Mouse (Mus musculus): ENCODE data around the gene Olfr433. TPM values are rescaled to one million over a fixed set of nuclear protein-coding genes. Genes with fewer than 3 reads are reported as not detected.
"Not testable (repeated sequence)": the region's sequence is repeated elsewhere in the genome, so short reads cannot be mapped to it uniquely, and the experiment has no call there.

The Olfr433 gene
- polyA plus RNA-seq (2011; ENCODE audit: insufficient read length, low read depth, missing spikeins), result not detected in 2 replicates

DNA sequence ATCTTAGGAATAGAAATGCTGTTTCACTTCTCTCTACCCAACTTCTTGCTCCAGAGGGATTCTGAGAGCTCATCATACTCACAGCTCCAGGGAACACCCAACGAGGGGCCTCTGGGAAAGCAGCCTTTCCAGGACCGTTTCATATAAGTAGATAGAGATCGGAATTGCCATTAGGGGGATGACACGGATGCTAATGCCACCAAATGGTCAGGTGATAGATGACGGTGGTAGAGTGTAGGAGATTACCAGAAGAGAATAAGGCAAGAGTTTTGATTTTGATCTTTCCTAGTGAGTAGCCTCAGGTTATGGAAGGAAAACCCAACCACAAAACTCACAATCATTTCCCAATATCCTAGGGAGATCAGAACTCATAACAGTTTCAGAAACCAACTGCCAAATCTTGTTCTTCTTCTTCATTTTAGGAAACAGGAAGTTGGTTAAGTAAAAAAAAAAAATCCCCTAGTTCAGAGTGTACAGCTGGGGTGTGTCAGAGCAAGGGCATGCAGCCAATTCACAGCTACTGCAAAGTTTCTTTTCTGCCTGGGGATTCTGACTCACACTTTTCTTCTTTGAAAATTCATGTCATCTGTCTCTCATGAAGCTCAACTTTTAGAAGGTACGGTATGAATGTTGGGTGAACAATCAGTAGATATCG lies at the start of gene Olfr433:
Gene Olfr433 (plus strand): TSS at position 183 of the 655 bp plus-strand sequence.
- Histone ChIP-seq H3K27ac (ENCODE audit: insufficient read depth, low read length) (peak within 1 kb of the TSS; percentile 80), H3K4me1 (ENCODE audit: control insufficient read depth, insufficient read depth, low read length) (peaks cover 2% of the 10 kb centered on the region; the same call in 1 of the 2 replicates), H3K4me3 (ENCODE audit: insufficient read depth, low read length) (no peak within 1 kb of the TSS)
- TF ChIP-seq POLR2A (IDR thresholded peaks at IDR 0.05; ENCODE audit: low read depth, low read length) (no peak), CTCF (IDR thresholded peaks at IDR 0.05; ENCODE audit: borderline replicate concordance, insufficient read depth, low read length) (no peak)

DNA sequence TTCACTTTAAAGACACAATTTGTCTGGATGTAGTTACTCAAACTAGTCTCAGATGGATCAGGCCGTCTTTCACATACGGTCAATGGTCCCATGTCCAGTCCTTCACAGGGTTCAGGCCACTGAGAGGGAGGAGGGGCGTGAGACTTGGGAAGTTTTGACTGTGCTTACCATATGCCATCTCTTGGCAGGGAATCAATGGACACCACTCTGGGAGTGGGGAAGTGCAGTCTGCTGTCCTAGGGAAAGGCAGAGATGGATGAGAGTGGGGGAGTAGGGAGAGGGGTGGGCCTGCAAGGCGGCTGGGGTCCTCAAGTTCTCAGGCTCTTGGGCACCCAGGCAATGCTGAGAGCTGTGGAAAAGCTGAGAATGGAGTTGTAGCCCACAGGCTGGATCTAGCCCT lies 45.5 kb upstream of the Olfr433 start:
- H3K4me3 ChIP-seq (ENCODE audit: insufficient read depth, low read length), result no peak overlapping the region
- no peak overlapping the region for H3K27ac ChIP-seq (ENCODE audit: insufficient read depth, low read length)
- no peaks in the 10 kb centered on the region for H3K4me1 ChIP-seq (ENCODE audit: control insufficient read depth, insufficient read depth, low read length)
- TF ChIP-seq CTCF (IDR thresholded peaks at IDR 0.05; ENCODE audit: borderline replicate concordance, insufficient read depth, low read length) (no peak), POLR2A (IDR thresholded peaks at IDR 0.05; ENCODE audit: low read depth, low read length) (no peak)

DNA sequence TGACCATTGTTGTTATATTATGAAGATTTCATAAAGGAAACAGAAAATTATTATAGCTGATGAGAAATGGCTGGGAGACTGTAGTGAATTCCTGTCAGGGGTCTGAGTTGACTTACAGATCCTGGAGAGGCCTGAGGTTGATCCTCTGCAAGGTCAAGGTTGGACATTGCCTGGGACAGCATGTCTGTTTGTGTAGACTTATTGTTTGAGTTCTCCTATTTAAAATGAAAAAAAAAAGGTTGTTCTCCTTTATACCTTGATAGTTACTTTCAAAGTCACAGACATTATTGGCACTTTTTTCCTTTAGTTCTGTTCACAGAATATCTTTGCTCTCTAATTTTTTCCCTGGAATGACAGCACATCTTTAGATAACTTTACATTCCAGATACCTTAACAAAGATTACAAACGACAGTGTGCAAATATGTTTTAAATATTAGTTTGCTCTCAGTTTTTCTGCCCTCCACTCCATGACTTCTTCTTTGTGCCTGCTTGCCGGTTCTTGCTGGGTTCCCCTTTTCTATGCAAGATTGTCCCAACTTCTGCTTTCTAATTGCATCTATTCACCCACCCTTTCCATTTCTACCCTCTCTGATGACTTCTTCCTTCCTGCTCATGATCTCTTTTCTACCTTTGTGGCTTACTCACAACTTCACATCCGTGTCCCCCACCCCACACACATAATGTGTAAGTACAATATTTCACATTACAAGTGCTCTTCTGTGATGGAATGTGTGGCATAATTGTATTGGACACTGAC lies 36.0 kb upstream of the Olfr433 start:
- not testable (repeated sequence) for H3K27ac ChIP-seq (ENCODE audit: insufficient read depth, low read length); H3K4me3 ChIP-seq (ENCODE audit: insufficient read depth, low read length); H3K4me1 ChIP-seq (ENCODE audit: control insufficient read depth, insufficient read depth, low read length)

DNA sequence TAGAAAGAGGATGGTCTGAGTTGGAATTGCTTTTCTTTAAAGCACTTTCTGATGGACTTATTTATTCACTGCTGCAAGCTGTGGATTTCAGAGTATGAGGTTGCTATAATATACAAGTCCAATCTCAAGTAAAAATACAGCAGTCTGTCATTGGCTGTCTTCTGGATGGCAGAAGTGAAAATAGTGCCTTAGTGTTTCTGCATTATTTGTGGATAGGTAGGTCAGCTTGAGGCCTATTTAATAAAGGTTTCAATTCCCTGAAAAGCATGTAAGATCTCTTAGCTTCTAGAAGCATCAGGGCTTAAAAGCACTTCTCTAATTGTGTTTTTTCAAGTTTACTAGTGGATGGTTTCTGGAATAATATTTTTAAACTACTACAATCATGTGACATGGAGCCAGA lies 33.5 kb upstream of the Olfr433 start:
- not testable (repeated sequence) for H3K27ac ChIP-seq (ENCODE audit: insufficient read depth, low read length); H3K4me1 ChIP-seq (ENCODE audit: control insufficient read depth, insufficient read depth, low read length); H3K4me3 ChIP-seq (ENCODE audit: insufficient read depth, low read length)

DNA sequence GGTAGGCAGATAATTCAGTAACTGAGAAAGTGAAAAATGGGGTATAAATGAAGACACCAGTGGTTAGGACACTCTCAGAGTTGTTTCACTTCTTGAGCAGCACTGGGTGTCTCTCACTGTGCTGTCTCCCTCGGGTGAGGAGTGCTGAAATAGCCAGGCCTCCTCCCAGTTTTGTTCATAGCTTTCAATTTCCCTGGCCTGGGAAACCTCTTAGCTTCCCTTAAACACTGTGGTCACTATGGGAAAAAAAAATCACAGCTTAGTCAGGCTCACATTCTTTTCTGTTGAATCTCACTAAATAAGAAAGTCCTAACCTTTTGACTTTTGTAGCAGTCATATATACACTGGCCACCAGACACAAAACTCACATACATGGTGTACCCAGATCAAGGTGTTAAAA lies 8.8 kb upstream of the Olfr433 start, which contains the start of gene Ifi205:
Gene Ifi205 (minus strand): TSS at position 113 of the 400 bp plus-strand sequence.
- Histone ChIP-seq H3K4me3 (ENCODE audit: insufficient read depth, low read length) (no peak within 1 kb of the TSS), H3K4me1 (ENCODE audit: control insufficient read depth, insufficient read depth, low read length) (0 out of 2 replicates have a peak, but pooled peaks cover 2% of the 10 kb centered on the region), H3K27ac (ENCODE audit: insufficient read depth, low read length) (peak within 1 kb of the TSS; percentile 69)
- TF ChIP-seq POLR2A (IDR thresholded peaks at IDR 0.05; ENCODE audit: low read depth, low read length) (no peak), CTCF (IDR thresholded peaks at IDR 0.05; ENCODE audit: borderline replicate concordance, insufficient read depth, low read length) (no peak)

DNA sequence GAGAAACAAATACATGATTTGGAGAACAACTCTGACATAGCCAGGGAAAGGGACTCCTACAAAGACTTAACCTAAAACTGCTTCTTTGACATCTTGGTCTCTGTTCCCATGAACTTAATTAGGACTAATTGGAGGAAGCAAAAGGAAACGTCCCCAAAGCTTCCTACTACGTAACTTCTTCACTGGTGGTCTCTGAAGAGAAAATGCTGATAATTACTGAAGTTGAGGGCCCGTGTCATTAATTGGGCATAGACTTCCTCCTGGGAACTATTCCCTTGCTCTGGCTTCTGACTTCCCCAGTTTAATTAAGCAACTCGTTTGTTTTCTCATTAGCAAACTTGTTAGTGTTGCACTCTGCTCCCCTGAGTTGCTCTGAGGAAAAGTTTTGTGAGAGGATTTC lies 4.7 kb upstream of the Olfr433 start:
- Histone ChIP-seq H3K4me1 (ENCODE audit: control insufficient read depth, insufficient read depth, low read length) (peaks cover 5% of the 10 kb centered on the region; the same call in 1 of the 2 replicates), H3K27ac (ENCODE audit: insufficient read depth, low read length) (no peak overlapping the region), H3K4me3 (ENCODE audit: insufficient read depth, low read length) (no peak overlapping the region)
- TF ChIP-seq CTCF (IDR thresholded peaks at IDR 0.05; ENCODE audit: borderline replicate concordance, insufficient read depth, low read length), result no peak
- TF ChIP-seq POLR2A (IDR thresholded peaks at IDR 0.05; ENCODE audit: low read depth, low read length), result no peak

DNA sequence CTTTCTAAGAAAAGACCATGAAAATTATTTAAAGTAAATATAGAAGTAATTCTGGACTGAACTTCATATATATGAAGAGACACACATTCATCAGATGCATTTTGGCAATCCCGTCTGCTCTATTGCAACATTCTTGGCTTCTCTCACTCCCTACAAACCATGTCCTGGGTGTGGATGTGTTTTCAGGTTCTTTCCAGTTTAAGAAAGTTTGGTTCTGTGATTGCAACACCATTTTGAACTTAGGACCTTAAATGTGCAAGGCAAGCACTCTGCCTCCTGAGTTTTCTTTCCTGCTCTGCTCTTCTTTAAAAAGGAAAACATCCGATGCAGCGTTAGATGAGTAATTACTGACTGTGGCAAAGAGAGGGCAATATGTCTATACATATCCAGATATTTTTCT lies 2.0 kb upstream of the Olfr433 start:
- peaks cover 2% of the 10 kb centered on the region; the same call in 1 of the 2 replicates for H3K4me1 ChIP-seq (ENCODE audit: control insufficient read depth, insufficient read depth, low read length)
- H3K4me3 ChIP-seq (ENCODE audit: insufficient read depth, low read length), result no peak overlapping the region
- H3K27ac ChIP-seq (ENCODE audit: insufficient read depth, low read length), result no peak overlapping the region
- no peak for TF ChIP-seq CTCF (IDR thresholded peaks at IDR 0.05; ENCODE audit: borderline replicate concordance, insufficient read depth, low read length)
- TF ChIP-seq POLR2A (IDR thresholded peaks at IDR 0.05; ENCODE audit: low read depth, low read length), result no peak

DNA sequence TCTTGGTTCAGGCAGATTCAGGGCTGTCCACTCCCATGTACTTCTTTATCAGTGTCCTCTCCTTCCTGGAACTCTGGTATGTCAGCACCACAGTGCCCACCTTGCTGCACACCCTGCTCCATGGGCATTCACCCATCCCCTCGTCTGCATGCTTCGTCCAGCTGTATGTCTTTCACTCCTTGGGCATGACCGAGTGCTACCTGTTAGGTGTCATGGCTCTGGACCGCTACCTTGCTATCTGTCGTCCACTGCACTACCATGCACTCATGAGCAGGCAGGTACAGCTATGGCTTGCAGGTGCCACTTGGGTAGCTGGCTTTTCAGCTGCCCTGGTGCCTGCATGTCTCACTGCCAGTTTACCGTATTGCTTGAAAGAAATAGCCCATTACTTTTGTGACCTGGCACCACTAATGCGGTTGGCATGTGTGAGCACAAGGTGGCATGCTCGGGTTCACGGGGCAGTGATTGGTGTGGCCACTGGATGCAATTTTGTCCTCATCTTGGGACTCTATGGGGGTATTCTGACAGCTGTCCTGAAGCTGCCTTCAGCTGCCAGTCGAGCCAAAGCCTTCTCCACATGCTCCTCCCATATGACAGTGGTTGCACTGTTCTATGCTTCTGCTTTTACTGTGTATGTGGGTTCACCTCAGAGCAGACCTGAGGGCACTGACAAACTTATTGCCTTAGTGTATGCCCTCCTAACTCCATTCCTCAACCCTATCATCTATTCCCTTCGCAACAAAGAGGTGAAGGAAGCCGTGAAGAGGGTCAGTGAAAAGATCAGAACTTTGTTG lies 1.8 kb downstream of the Olfr433 start:
- H3K4me1 ChIP-seq (ENCODE audit: control insufficient read depth, insufficient read depth, low read length); H3K4me3 ChIP-seq (ENCODE audit: insufficient read depth, low read length); H3K27ac ChIP-seq (ENCODE audit: insufficient read depth, low read length): not testable (repeated sequence)

DNA sequence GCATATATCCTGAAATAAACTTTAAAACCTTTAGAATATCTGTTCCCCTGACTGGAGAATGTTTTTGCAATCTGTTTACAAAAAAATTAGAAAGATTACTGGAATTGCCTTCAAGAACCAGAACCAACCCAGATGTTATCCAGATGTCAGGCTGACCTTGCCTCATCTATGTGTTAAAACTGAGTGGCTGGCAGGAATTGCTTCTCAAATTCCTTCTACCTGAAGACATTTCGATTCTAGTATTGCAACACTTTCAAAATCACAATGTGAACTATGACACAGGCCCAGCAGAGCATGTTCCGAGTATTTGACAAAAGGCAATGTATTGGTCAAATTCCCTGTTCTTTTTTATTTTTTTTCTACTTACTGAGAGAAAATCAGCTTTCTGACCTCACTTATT lies 3.9 kb downstream of the Olfr433 start:
- no peak for TF ChIP-seq CTCF (IDR thresholded peaks at IDR 0.05; ENCODE audit: borderline replicate concordance, insufficient read depth, low read length)
- TF ChIP-seq POLR2A (IDR thresholded peaks at IDR 0.05; ENCODE audit: low read depth, low read length), result no peak
- H3K4me1 ChIP-seq (ENCODE audit: control insufficient read depth, insufficient read depth, low read length), result no peaks in the 10 kb centered on the region; the same call in 1 of the 2 replicates
- H3K27ac ChIP-seq (ENCODE audit: insufficient read depth, low read length), result no peak overlapping the region

DNA sequence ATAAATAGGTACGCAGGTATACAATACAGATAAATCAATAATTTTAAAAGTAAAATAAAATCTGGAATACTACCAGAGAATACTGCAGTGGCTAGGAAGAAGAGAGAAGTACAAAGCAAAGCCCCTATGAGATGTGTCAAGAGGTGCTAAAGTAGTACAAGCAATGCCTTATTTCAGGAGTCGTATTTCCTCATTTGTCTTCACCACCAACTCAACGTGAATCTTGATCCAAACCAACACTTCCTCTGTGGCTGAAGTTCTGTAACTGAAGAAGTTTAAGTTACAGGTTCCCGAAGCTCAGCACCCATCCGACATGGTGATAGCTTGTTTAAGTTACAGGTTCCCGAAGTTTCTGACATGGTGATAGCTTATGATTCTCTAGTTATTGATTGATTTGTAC lies 7.7 kb downstream of the Olfr433 start:
- not testable (repeated sequence) for H3K27ac ChIP-seq (ENCODE audit: insufficient read depth, low read length); H3K4me3 ChIP-seq (ENCODE audit: insufficient read depth, low read length); H3K4me1 ChIP-seq (ENCODE audit: control insufficient read depth, insufficient read depth, low read length)

More for the DNA sequence above, 3.9 kb downstream of the Olfr433 start:
- H3K4me3 ChIP-seq (ENCODE audit: insufficient read depth, low read length), result no peak overlapping the region
